Mouse (Mus musculus): ENCODE measurements around the gene Lurap1.

- TF ChIP-seq CTCF (IDR thresholded peaks at IDR 0.05; ENCODE audit: insufficient read depth, low read depth, low read length) (no peak), POLR2A (IDR thresholded peaks at IDR 0.05; ENCODE audit: insufficient read depth, low read depth, low read length) (no peak)
Measured at GRCm38 (mm10) chr4:116173752-116174151, 22.6 kb upstream of the Lurap1 start.

Measured in olfactory bulb, adult 2 months (tissue).